Mouse (Mus musculus): Measurements from ENCODE around the gene Ktn1.

The Ktn1 gene

DNA sequence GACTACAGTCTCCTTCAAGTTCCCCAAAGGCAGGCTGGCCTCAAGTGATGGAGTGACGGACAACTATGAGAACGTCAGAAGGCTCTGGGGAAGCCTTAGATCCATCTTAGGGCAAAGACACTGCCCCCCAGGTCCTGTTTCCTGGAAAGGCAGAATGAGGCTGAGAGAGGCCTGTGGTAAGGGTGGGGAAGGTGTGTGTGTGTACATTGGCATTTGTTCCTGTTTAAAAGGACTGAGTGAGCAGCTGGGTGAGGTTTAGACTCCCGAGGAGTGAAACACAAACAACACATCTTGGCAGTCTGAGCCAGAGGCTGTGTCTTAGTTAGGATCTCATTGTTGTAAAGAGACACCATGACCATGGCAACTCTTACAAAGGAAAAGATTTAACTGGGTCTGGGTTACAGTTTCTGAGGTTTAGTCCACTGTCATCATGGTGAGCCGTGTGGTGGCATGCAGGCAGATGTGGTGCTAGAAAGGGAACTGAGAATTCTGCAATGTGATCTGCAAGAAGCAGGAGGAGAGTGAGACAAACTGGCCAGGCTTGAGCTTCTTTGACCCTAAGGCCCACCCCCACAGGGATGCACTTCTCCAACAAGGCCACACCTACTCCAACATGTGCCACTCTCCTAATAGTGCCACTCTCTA lies 106.1 kb downstream of the Ktn1 start:
- peak; percentile 15 for DNase-seq (ENCODE audit: low read depth, low spot score)
- H3K36me3 ChIP-seq (ENCODE audit: control insufficient read depth, insufficient read depth, low read length, poor library complexity, severe bottlenecking): no peaks in the 10 kb centered on the region
- no peaks in the 10 kb centered on the region for H3K27me3 ChIP-seq (ENCODE audit: control insufficient read depth, insufficient read depth, low read length, poor library complexity, severe bottlenecking)

DNA sequence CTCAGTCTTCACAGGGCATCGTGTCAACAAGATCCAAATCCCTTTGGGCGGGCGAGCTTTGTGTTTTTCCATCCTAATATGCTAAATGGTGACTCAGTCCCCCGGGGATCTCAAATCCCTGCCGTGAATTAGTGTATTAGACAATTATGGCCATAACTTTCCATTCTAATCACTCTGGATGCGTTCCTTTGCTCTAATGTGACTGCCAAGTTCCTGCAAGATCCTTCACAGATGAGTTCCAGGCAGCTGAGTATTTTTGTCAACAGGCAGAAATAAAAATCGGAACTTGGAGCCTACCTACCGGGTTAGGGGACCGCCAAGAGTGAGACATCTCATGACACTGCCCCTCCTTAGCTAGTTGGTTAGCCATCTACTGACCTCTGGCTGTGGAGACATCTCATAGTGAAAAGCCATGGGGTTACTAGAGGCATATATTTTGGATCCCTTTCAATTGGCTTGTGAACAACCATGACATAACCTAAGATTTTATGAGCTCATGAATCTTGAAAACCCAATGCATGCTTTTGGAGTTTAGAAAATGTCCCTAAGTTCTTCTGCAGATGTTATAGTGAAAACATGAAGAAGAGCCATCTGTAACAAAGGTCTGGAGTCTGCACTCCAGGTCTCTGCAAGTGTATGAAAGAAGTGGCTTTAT lies 108.3 kb downstream of the Ktn1 start:
- no peak for DNase-seq (ENCODE audit: low read depth, low spot score)

DNA sequence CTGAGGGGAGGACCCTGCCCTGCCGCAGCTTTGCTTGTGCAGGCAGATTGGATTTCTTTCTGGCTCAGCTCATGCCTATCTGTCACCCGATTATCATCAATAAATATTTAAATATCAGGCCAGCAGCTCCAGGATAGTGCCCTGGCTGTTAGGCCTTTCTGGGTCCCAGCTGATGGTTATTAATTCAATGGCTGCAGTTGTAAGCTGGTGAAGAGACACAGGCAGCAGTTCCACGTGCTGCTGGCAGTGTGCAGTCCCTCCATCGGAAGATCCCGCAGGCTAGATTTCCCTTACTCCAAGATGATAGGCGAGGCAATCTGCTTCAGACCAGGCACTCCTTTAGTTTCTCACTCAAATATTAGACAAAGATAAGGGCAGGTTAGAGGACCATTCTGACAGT lies 116.9 kb downstream of the Ktn1 start:
- Histone ChIP-seq H3K36me3 (ENCODE audit: control insufficient read depth, insufficient read depth, low read length, poor library complexity, severe bottlenecking) (no peaks in the 10 kb centered on the region), H3K27me3 (ENCODE audit: control insufficient read depth, insufficient read depth, low read length, poor library complexity, severe bottlenecking) (no peaks in the 10 kb centered on the region; the same call in 1 of the 2 replicates)
- DNase-seq (ENCODE audit: low read depth, low spot score): no peak

More for the DNA sequence above, 108.3 kb downstream of the Ktn1 start:
- Histone ChIP-seq H3K36me3 (ENCODE audit: control insufficient read depth, insufficient read depth, low read length, poor library complexity, severe bottlenecking) (no peaks in the 10 kb centered on the region), H3K27me3 (ENCODE audit: control insufficient read depth, insufficient read depth, low read length, poor library complexity, severe bottlenecking) (no peaks in the 10 kb centered on the region)

DNA sequence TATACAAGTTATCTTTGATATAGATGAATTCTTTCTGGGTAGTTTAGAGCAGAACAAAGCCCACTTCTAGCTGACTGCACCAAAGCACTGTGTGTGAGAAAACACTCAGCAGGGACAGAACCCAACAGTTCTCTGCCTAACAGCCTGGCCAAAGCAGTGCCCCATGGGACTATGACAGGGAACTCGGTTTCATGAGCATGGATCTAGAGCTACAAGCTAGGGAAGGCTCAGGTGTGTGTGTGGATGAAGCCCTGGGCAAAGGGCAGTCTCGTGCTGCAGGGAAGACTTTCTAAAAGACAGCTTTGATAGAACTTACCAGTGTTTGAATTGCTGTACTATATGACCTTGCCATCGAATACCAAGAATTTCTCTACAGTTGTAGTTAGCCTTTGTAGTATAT lies 117.5 kb downstream of the Ktn1 start:
- DNase-seq (ENCODE audit: low read depth, low spot score): no peak
- H3K36me3 ChIP-seq (ENCODE audit: control insufficient read depth, insufficient read depth, low read length, poor library complexity, severe bottlenecking): no peaks in the 10 kb centered on the region
- no peaks in the 10 kb centered on the region; the same call in 1 of the 2 replicates for H3K27me3 ChIP-seq (ENCODE audit: control insufficient read depth, insufficient read depth, low read length, poor library complexity, severe bottlenecking)

DNA sequence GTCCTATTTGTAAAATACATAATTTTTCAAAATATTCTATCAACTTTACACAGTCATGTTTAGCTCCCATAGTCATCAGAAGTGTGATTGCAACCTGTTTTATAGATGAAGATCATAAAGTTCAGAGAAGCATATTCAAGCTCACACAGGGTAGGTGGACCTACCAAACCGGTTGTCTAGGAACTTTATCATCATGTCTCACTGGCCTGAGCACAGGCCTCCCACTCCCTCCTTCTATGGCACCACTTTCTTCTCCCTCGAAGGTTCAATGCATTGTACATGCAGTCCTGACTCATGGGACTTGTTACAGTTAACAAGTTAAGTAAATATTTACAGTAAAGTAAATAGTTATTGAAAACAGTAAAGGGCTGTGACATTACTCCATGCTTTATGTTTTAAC lies 118.1 kb downstream of the Ktn1 start:
- H3K36me3 ChIP-seq (ENCODE audit: control insufficient read depth, insufficient read depth, low read length, poor library complexity, severe bottlenecking): no peaks in the 10 kb centered on the region
- DNase-seq (ENCODE audit: low read depth, low spot score): no peak
- H3K27me3 ChIP-seq (ENCODE audit: control insufficient read depth, insufficient read depth, low read length, poor library complexity, severe bottlenecking): no peaks in the 10 kb centered on the region; the same call in 1 of the 2 replicates

DNA sequence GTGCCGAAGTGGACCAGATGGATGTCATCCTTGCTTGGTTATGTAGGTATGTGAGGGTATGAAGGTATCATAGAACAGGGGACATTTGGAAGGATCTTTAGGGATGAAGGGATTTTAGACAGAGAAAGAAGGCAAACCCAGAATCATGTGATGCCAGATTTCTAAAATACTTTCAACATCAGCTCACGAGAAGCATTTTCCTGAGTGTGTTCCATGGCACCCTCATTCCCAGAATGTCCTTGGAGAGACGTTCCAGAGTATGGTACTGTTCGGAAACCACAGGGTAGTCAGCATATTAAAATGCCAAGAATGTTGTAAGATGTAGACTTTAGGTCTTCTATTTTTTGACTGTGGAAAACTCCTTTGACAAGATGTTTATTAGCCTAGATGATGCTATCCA lies 123.2 kb downstream of the Ktn1 start:
- H3K36me3 ChIP-seq (ENCODE audit: control insufficient read depth, insufficient read depth, low read length, poor library complexity, severe bottlenecking): no peaks in the 10 kb centered on the region
- DNase-seq (ENCODE audit: low read depth, low spot score): no peak
- H3K27me3 ChIP-seq (ENCODE audit: control insufficient read depth, insufficient read depth, low read length, poor library complexity, severe bottlenecking): no peaks in the 10 kb centered on the region; the same call in 1 of the 2 replicates

DNA sequence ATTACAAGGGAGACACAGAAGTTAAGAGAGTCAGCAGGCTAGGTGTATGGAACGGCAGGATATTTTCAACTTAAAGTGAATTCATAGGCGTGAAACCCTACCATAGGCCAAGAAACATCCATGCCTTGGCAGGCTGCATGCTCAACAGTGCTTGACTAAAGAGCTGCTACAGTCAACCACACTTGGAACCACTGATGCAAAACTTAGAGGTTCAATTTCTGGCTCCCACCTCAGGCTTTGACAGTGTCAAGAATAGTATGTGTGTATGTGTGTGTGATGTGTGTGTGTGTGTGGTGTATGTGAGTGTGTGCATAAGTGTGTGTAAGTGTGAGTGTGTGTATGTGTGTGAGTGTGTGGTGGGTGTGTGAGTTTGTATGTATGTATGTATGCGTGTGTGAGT lies 127.3 kb downstream of the Ktn1 start:
- Histone ChIP-seq H3K36me3 (ENCODE audit: control insufficient read depth, insufficient read depth, low read length, poor library complexity, severe bottlenecking) (no peaks in the 10 kb centered on the region), H3K27me3 (ENCODE audit: control insufficient read depth, insufficient read depth, low read length, poor library complexity, severe bottlenecking) (no peaks in the 10 kb centered on the region)
- no peak for DNase-seq (ENCODE audit: low read depth, low spot score)

DNA sequence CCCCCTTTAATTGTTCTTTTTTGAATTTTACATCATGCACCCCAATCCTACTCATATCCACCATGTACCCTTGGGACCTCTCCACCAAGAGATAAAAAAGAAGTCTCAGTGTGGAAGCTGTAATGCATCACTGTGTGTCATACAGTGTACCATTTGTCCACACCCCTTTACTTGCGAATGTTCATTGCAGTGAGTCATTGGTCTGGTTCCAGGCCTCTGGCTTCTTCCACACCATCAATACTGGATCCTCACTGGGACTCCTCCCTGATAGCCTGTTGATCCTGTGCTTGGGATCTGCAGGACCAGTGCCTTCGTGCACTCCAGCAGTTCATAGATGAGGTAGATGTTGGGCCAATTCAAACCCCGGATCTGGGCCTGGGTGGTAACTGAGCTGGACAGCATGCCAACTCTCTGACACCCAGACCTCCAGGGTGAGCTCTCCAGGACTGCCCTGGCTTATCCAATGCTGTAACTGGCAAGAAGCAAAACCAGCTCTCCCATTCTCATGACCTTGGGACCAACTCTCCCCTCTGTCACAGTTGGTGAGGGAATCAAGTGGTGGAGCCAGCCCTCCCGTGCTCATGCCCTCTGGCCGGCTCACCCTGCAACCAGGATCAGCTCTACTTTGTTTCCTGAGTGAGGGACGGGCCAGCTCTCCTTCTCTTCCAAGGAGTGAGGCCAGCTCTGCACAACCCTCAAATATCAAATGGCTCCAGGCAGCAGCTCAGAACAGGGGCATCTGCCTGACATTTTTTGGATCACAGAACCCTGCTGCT lies 128.2 kb downstream of the Ktn1 start:
- no peaks in the 10 kb centered on the region for H3K36me3 ChIP-seq (ENCODE audit: control insufficient read depth, insufficient read depth, low read length, poor library complexity, severe bottlenecking)
- no peak for DNase-seq (ENCODE audit: low read depth, low spot score)
- H3K27me3 ChIP-seq (ENCODE audit: control insufficient read depth, insufficient read depth, low read length, poor library complexity, severe bottlenecking): no peaks in the 10 kb centered on the region

DNA sequence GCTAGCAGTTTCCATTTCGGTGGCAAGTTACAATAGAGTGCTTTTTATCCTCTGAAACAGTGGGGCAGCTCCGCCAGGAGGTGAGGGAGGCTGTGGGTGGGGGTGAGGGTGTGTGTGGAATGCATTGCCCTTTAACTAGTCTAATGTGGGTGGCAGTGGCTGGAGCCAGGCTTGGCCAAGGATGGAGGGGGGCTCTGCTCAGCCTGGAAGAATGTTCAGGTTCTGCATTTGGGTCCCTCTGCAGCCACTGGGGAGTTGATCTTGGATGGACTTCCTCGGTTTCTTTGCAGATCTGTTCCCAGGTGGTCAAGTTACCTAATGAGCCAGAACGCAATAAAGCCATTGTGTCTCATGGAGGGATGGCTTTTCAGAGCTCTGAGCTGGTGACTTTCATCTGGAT lies 137.9 kb downstream of the Ktn1 start:
- no peaks in the 10 kb centered on the region for H3K27me3 ChIP-seq (ENCODE audit: control insufficient read depth, insufficient read depth, low read length, poor library complexity, severe bottlenecking)
- DNase-seq (ENCODE audit: low read depth, low spot score): no peak
- H3K36me3 ChIP-seq (ENCODE audit: control insufficient read depth, insufficient read depth, low read length, poor library complexity, severe bottlenecking): no peaks in the 10 kb centered on the region
